Mouse (Mus musculus): ENCODE measurements around the gene Hoxd11.

The Hoxd11 gene

DNA sequence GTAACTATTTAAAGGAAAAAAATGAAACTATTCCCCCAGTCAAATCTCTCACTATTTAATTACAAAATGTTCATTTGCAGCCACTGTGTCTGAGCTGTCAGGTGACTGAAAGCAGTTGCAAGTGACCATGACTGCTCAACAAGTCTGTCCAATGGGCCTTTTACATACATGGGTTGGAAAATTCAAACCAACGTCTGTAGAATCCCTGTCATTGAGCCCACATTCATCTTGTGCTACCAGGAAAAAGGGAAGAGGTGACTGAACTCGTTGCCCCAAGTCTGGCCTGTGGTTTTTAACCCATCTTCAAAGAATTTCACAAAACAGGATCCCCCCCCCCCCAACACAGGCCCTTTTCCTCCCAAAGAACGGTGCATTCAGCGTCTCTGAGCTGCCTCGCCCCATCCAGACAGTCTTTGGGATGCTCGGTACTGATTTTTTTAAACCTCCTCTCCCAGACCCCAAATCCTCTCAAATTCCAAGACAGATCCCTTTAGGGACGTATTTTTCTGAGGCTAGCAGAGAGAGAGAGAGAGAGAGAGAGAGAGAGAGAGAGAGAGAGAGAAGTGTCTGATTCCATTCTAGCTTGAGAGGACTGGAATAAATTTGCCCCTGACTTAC is 16.6 kb downstream of the Hoxd11 start:
- DNase-seq (ENCODE audit: low read depth) = no peak

DNA sequence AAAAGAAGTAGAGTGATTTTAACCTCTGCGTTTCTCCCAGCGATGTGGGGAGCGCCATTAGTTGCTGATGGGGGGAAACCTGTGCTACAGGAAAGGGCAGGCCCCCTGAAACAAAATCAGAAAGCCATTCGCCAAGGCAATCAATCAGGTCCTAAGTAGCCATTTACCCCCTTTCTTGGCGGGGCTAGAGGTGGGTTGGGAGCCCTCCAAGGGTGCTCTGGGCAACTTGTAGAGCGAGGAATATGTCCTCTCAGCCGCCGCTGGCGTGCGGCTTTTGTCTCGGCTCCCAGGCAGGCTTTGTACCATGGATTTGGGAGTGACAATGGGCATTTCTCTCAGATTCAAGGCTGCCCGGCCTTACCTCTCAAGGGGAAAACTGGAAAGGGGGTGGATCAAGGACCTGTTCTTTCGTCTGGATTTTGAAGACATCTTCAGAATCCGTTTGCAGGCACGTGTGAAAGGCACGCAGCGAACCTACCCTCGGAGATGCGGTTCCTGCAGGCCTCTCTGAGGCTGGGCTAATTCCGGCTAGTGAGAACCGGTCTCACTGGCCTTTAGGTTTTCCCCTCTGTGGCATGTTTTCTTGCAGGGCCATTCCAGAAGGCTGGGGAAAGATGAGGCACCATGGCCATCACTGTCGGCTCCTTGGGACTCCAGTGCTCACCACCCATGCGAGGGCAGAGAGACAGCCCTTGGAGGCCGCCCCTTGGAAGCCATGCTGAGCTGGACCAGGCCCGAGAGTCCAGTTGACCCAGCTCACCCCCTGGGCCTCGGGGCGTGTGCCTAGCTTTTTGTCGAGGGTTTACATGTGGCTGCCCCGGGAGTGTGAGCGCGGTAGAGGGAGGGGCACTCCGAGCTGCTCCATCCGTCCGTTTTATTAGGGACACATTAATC is 17.3 kb downstream of the Hoxd11 start:
- DNase-seq (ENCODE audit: low read depth) = no peak

DNA sequence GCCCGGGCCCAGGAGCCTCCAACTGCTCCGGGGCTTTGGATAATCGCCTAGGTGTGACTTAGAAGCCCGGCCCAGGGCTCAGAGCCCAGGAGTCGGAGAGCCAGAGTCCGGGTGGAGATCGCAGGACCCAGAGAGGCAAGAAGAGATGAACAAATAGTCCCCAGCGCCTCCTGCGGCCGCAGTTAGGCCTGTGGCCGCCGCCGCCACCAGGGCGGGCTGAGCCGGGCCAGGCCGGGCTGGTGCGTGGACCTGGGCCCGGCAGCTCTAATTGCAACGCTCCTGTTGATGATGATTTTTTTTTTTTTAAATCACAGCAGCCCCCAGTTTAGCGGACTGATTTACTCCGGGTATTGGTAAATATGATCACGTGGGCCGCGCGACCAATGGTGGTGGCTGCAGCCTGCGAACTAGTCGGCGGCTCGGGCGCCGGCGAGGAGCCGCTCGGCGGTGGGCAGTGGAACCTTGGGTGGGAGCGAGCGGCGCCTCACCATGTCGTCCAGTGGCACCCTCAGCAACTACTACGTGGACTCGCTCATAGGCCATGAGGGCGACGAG is 18.3 kb downstream of the Hoxd11 start, which contains the start of gene Hoxd9:
Hoxd9 (plus strand) TSS at position 161 of the 555 bp plus-strand sequence.
- DNase-seq (ENCODE audit: low read depth) = no peak

DNA sequence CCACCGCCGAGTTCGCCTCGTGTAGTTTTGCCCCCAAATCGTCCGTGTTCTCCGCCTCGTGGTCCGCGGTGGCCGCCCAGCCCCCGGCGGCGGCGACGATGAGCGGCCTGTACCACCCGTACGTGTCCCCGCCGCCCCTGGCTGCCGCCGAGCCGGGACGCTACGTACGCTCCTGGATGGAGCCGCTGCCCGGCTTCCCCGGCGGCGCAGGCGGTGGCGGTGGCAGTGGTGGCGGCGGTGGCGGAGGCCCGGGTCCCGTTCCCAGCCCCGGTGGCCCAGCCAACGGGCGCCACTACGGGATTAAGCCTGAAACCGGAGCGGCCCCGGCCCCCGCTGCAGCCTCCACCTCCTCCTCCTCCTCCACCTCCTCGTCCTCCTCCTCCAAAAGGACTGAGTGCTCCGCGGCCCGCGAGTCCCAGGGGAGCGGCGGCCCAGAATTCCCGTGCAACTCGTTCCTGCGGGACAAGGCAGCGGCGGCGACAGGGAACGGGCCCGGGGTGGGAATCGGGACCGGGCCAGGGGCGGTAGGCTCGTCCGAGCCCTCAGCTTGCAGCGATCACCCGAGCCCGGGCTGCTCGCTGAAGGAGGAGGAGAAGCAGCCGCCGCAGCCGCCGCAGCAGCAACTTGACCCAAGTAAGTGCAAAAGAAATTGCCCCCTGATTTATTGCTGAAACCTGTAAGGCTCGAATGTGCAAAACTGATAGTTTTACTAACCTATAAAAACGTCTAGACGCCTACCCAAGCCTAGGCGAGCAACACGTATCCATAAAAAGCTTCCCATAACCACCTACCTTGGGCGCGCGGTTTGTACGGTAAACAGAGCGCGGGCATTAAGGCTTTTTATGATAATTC is 19.1 kb downstream of the Hoxd11 start:
- no peak for DNase-seq (ENCODE audit: low read depth)

DNA sequence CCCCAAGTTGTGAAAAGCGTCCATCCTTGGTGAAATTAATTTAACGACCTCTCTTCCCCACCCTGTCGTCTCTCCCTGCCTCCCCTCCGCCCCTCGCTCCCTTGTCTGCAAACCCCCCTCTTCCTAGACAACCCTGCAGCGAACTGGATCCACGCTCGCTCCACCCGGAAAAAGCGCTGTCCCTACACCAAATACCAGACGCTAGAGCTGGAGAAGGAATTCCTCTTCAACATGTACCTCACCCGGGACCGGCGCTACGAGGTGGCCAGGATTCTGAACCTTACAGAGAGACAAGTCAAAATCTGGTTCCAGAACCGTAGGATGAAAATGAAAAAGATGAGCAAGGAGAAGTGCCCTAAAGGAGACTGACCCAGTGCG is 19.7 kb downstream of the Hoxd11 start:
- DNase-seq (ENCODE audit: low read depth) = no peak

DNA sequence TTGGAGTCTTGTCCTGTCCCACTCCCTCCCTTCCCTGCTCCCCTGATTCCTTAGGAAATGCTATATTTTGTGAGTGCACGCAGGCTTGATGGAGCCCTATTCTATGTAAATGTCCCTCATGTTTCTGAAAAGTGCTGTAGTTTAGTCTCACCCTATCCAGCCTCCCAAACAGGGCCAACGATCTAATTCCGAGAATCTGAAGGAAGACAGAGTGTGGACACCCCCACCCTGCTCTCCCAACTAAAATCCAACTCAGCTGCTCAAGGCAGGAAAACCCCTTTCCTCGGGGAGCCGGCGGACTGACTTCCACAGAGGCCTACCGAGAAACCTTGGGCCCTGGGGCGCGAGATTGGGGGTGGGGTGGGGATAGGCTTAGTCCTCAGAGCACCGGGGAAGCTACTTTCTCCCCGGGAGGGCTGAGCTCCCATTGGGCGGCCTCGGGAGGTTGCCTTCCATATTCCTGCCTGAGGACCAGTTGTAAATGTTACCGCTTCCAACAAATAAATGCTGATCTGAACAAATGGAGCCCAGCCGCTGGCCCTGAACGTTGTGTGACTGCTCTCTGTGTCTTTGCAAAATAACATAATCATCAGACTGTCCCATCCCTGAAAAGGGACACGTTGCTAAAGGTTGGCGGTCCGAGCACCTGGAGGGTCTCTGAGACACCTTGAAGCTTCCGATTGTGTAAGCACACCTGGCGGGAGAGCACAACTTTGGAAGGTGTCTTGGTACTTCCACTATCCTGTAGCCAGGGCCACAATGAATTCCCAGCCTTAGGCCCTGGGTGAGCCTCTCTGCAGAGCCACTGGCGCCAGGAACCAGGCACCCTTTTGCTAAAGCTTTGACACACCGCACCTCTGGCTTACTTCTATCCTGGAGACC is 20.5 kb downstream of the Hoxd11 start:
- no peak for DNase-seq (ENCODE audit: low read depth)

DNA sequence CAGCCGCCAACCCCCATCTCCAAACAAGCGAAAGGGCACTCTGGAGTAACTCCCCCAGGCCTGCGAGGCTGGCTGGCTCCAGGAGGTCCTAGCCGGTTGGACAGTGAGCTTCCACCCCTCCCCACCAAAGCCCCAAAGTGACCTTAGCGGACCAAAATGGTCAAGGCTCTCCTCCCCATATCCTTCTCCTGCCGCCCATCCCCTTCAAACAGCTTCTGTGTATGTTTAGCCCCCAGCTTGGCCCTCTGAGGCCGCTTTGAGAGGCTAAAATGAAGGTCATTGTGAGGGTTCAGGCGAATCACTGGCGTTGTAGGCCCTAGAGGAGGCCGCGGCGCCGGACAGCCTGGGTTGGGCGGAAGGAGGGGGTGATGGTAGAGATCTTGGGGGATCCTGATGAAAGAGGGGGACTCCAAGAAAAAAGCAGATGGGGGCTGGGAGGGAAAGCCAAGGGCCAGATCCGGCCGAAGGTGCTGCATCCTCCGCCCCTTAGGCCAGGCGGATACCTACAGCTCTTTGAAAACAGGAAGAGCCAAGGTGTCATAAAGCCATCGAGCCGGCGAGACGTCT is 21.3 kb downstream of the Hoxd11 start:
- no peak for DNase-seq (ENCODE audit: low read depth)

DNA sequence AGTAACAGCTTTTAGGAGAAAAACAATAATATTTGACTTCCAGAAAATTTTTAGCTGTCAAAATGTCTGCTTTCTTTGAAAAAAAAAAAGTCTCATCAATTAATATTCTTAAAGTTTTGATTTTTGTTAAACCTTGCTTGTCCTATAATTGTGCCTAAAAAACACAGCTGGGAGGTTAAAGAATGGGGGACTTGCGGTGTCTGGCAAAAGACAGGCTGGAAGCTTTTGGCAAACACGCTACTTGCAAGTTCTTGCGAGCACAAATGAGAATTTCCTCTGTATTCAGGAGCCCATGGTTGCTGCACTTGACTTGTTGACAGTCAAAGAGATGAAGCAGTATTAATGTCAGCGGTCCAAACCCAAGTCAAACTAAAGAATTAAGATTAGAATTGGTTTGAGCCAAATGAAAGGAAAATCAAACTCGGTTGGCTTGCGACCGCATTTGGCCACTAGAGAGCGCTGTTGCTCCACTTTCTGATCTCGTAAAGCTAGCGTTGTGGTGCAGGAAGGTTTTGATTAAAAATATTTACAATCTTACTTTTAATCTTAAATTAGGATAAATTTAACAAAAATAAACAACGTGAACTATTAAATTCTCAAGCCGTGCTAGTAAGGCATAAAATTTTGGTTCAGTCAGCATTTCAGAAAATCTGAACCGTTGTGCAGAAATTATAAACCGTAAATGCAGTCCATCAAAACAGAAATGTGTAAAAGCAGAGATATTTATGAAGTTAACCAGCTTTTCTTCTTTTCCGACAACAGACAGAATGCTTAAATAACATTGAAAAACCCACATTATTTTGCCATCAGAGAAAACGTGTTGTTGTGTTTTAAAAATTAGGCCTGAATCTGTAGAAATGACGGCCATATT is 22.8 kb downstream of the Hoxd11 start:
- DNase-seq (ENCODE audit: low read depth) = peak; percentile 78

DNA sequence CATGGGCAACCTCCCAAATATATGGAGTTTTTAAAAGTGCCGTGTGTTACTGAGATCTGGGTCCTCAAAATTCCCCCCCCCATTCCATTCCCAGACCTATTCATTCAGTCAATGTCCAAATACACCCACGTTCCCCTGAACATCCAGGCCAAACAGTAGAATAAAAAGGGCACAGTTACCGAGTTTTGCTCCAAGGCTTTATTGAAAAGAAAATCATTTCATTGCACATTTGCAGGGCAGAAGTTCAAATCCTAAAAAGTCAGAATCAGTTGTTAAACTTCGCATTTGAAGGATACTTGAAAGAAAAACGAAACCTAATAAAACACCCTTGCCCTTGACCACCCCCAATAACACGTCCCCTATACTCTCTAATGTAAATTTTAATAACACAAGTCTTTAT is 23.5 kb downstream of the Hoxd11 start:
- DNase-seq (ENCODE audit: low read depth) = no peak

DNA sequence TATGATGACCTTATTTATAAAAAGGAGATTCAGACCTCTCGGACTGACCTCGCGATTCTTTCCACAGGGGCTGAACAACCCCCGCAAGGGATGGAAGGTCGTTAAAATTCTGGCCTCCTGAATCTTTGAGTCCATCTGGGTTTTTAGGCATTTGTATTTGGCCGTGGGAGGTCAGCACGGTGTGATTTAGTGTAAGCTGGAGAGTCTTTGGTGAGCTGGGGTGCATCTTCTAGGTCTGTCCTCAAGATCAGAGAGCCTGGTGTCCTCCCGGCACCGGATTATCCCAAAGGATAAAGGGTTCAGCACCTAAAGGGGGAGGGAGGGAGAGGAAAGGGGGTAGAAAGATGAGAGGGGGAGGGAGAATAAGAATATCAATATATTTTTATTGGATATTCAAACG is 24.0 kb downstream of the Hoxd11 start:
- no peak for DNase-seq (ENCODE audit: low read depth)

DNA sequence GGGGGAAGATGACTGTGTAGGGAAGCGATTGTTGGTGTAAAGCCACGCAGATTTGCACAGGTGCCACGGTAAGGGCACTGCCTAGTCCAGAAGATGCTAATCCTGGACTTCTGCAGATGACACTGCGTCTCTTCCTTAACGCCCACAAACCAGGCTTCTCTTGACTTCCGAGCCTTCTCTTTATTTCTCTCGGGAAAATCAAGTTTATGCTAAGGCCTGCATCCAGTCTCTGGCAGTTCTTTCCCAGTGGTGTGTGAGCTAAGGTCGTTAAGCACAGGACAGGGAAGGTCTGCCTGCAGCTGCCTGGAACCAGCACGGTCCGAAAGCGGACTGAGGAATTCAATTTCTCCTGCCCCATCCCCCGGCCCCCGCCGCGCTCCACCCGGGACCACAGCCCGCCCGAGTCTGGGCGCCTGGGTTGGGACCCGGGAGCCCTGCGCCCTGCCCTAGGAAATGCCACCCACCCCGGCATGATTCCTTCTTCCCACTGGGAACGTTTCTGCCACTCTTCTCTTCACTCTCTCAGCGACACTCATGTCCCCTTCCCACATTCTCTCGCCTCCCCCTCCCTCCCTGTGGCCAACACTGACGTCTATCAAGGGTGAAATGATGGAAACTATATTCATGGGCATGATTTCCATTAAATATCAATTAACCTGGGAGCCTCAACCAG is 24.5 kb downstream of the Hoxd11 start:
- DNase-seq (ENCODE audit: low read depth) = no peak

DNA sequence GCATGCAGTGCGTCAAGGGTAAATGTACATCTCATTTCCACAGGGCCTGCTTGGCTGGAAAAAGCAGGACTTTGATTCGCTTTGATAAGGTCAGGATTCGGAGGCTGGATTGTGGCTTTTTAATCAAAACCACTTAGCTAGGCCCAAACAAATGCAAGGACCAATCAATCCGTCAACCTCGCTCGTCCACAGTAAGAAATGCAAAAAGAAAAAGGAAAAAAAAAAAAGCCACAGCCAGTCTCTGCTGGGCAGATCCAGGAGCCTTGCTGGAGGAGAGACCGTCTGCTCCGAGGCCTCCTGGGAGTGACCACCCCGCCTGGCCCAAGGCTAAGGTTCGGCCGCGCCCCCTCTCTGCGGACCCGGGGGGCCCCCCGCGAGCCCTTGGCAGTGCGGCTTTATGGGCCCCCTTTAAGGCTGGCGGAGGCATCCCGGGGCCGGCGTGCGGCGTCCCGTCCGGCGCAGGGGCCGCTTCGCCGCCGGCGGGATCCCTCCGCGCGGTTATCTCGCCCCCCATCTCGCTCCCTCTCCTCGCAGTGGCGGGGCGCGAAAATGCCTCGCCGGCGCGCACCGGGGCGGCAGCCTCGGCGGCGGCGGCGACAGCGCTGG is 25.1 kb downstream of the Hoxd11 start, which contains the start of gene Hoxd8:
Hoxd8 (plus strand) TSS at position 223 of the 606 bp plus-strand sequence.
- DNase-seq (ENCODE audit: low read depth) = no peak

DNA sequence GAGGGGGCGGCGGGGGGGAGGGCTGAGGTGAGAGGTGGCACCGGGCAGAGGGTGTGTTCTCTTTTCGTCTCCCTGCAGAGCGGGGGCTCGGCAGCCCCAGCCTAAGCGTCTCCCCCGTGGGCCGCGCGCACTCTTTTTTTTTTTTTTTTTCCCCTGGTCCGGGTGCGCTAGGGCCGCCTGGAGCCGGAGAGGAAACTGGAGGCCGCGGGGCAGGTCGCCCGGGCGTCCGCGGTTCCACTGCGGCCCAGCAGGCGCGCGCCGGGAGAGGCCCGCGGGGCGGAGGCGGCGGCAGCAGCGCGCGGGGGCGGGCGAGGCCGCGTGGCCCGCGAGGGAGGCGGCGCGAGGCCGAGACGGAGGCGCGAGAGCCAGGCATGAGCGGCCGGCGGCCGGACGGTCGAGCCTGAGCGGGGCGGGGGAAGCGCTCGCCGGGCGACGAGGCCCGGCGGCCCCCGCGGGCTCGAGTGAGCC is 25.7 kb downstream of the Hoxd11 start:
- DNase-seq (ENCODE audit: low read depth) = peak; percentile 20

DNA sequence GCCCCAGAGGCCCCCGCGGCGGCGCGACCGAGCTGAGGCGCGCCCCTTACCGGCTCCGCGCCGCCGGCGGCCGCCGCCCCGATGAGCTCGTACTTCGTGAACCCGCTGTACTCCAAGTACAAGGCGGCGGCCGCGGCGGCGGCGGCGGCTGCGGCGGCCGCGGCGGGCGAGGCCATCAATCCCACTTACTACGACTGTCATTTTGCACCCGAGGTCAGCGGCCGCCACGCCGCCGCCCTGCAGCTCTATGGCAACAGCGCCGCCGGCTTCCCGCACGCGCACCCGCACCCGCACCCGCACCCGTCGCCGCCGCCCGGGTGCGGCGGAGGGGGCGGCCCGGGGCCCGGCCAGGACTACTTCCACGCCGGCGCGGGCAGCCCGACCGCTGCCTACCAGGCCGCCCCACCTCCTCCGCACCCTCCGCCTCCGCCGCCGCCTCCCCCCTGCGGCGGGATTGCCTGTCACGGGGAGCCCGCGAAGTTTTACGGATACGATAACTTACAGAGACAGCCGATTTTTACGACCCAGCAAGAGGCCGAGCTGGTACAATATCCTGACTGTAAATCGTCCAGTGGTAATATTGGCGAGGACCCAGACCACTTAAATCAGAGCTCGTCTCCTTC is 26.2 kb downstream of the Hoxd11 start:
- DNase-seq (ENCODE audit: low read depth) = peak; percentile 22

DNA sequence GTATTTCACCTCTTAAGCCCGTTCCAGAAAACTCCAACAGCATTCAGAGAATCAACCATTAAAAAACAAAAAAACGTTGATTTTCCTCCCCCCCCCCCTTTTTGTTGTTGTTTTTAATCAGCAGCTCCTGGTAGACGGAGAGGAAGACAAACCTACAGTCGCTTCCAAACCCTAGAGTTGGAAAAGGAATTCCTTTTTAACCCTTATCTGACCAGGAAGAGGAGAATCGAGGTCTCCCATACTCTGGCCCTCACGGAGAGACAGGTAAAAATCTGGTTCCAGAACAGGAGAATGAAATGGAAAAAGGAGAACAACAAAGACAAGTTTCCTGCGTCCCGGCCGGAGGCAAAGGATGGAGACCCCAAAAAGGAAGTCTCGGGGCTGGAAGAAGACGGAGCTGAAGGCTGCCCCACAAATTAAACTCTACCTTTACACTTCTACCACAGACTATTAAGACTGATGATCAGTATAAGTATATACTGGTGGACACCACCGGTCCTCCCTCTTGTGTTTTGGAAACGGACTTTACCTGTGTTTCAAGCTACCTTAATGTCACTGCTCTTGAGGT is 27.1 kb downstream of the Hoxd11 start:
- DNase-seq (ENCODE audit: low read depth) = no peak

DNA sequence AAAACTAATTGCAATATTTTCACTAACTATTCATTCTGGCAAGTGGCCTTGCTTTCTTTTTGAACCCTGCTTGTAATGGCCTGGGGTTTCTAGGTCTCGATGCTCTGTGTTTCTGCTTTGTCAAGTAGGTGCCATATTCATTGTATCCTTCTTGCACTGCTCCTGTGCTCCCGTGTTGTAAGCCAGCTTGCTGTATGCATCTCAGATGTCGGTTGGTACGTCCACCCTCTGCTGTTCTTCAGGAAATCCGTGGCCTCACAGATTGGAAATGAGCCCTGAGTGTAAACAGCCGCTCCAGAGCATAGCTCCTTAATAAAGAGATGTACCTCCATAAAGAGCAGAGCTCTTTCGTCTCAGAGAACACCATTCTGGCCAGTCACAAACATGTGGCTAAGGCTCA is 28.2 kb downstream of the Hoxd11 start:
- DNase-seq (ENCODE audit: low read depth) = no peak

DNA sequence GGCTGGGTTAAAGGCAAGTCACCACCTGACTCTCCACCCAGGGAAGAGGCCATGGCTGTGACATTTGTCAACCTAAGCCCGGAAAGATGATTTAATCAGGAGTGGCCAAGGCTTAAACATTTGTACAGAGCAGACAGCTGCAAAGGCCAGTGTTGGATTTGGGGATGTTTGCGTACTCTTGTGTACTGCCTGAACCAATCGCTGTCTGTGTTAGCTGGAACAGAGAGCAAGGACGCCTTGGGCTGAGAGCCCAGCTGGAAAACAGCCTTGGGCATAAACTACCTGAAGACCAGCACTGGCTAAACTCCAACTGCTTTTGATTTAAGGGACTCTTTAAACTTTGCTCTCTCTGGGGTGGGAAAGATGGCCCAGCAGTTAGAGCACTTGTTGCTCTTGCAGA is 29.3 kb downstream of the Hoxd11 start:
- no peak for DNase-seq (ENCODE audit: low read depth)
